Mouse (Mus musculus) kidney, postnatal 0 days (tissue): ENCODE data around the gene Togaram2. TPM values are rescaled to one million over a fixed set of nuclear protein-coding genes. Genes with fewer than 3 reads are reported as not detected.
A peak's percentile ranks its signal among the peaks of the same experiment; 100 is the strongest.

Source experiments
- ATAC-seq: fragments of 200-750 bp; cut with Nextera tagmentation; replicated peaks from 2 replicates; pipeline ENCODE4 v1.8.0; 2017; ENCODE audit warnings: low read depth, moderate number of reproducible peaks, moderate TSS enrichment, moderate library complexity; ENCODE audit not compliant: low FRiP score
- DNase-seq: peaks from one replicate; pipeline ENCODE4 v3.0.0-alpha.2; 2016; ENCODE audit warnings: low spot score
- H3K27ac ChIP-seq: fragments of 300-500 bp; sonication (generic); 2 replicates; pipeline ENCODE4 v1.5.1; 2014; ENCODE audit warnings: mild to moderate bottlenecking
- H3K27me3 ChIP-seq: fragments of 300-500 bp; sonication (generic); 2 replicates; pipeline ENCODE4 v1.6.1; 2014; ENCODE audit warnings: low read length, mixed read lengths; ENCODE audit not compliant: insufficient read depth
- H3K36me3 ChIP-seq: fragments of 300-500 bp; sonication (generic); 2 replicates; pipeline ENCODE4 v1.6.1; 2014; ENCODE audit warnings: low read length, mixed read lengths; ENCODE audit not compliant: insufficient read depth
- H3K4me1 ChIP-seq: fragments of 300-500 bp; sonication (generic); replicated peaks from 2 replicates; pipeline ENCODE4 v1.6.1; 2014; ENCODE audit warnings: antibody characterized with exemption, low read length, mixed read lengths; ENCODE audit not compliant: insufficient read depth
- H3K4me2 ChIP-seq: fragments of 300-500 bp; sonication (generic); 2 replicates; pipeline ENCODE4 v1.6.1; 2014; ENCODE audit warnings: mild to moderate bottlenecking, low read length, moderate library complexity, mixed read lengths
- H3K4me3 ChIP-seq: fragments of 300-500 bp; sonication (generic); replicated peaks from 2 replicates; pipeline ENCODE4 v1.5.1; 2014; ENCODE audit warnings: low read depth, low read length
- H3K9ac ChIP-seq: fragments of 300-500 bp; sonication (generic); 2 replicates; pipeline ENCODE4 v1.6.1; 2014; ENCODE audit warnings: low read depth, low read length
- H3K9me3 ChIP-seq: fragments of 300-500 bp; sonication (generic); replicated peaks from 2 replicates; pipeline ENCODE4 v1.6.1; 2016; ENCODE audit warnings: low read length, inconsistent platforms, mixed read lengths
- CTCF ChIP-seq: IDR thresholded peaks from 2 replicates; pipeline ENCODE4 v1.5.1; 2016; ENCODE audit warnings: antibody characterized with exemption, low read depth, mild to moderate bottlenecking, moderate library complexity
- WGBS: fragments of 180-500 bp; shearing (Covaris S2); extraction: QIAGEN DNeasy Blood & Tissue Kit; methylation state at CpG from one replicate; pipeline ENCODE4 v1.1.7; 2014; 5-methylcytosine and 5-hydroxymethylcytosine counted together
- polyA plus RNA-seq: library from polyadenylated mRNA; unstranded; fragments of >200 nt; fragmentation: Nextera tagmentation; extraction: Ambion mirVana; gene quantifications from 2 replicates; pipeline ENCODE4 v1.2.1, GENCODE M21; 2015

Gene Togaram2
- polyA plus RNA-seq, 1 experiment from 2014 or later: 0.46 TPM

GRCm38 (mm10) chr17:71640421-71641085 lies 32.5 kb upstream of the Togaram2 start:
- TF ChIP-seq CTCF: no peak
- no peak overlapping the region for H3K27ac ChIP-seq
- WGBS: 91% methylated on average over 9 of the region's 9 CpGs
- peaks cover 64% of the 10 kb centered on the region for H3K36me3 ChIP-seq
- no peak overlapping the region for H3K9ac ChIP-seq
- H3K4me3 ChIP-seq: no peak overlapping the region
- ATAC-seq: no peak
- no peaks in the 10 kb centered on the region for H3K27me3 ChIP-seq
- DNase-seq: no peak
- no peaks in the 10 kb centered on the region for H3K4me1 ChIP-seq
- no peak overlapping the region for H3K4me2 ChIP-seq
- no peaks in the 10 kb centered on the region for H3K9me3 ChIP-seq

- no peak for DNase-seq
- no peak overlapping the region for H3K9ac ChIP-seq
- H3K4me2 ChIP-seq: no peak overlapping the region
- no peak overlapping the region for H3K27ac ChIP-seq
- H3K9me3 ChIP-seq: no peaks in the 10 kb centered on the region
- ATAC-seq: no peak
- no peak overlapping the region for H3K4me3 ChIP-seq
- H3K4me1 ChIP-seq: no peaks in the 10 kb centered on the region
- H3K36me3 ChIP-seq: peaks cover 55% of the 10 kb centered on the region
- TF ChIP-seq CTCF: no peak
- H3K27me3 ChIP-seq: no peaks in the 10 kb centered on the region
- 86% methylated on average over 3 of the region's 3 CpGs for WGBS
These were observed 30.9 kb upstream of the Togaram2 start for GRCm38 (mm10) chr17:71642190-71642589.

GRCm38 (mm10) chr17:71650011-71650410 lies 23.1 kb upstream of the Togaram2 start:
- DNase-seq: no peak
- Histone ChIP-seq H3K27ac (no peak overlapping the region), H3K4me2 (no peak overlapping the region), H3K36me3 (peaks cover 50% of the 10 kb centered on the region), H3K27me3 (no peaks in the 10 kb centered on the region), H3K9me3 (no peaks in the 10 kb centered on the region), H3K9ac (no peak overlapping the region), H3K4me1 (no peaks in the 10 kb centered on the region), H3K4me3 (no peak overlapping the region)
- TF ChIP-seq CTCF: peak; percentile 34; the same call in 1 of the 2 replicates
- ATAC-seq: no peak
- 87% methylated on average over 9 of the region's 9 CpGs for WGBS

DNA sequence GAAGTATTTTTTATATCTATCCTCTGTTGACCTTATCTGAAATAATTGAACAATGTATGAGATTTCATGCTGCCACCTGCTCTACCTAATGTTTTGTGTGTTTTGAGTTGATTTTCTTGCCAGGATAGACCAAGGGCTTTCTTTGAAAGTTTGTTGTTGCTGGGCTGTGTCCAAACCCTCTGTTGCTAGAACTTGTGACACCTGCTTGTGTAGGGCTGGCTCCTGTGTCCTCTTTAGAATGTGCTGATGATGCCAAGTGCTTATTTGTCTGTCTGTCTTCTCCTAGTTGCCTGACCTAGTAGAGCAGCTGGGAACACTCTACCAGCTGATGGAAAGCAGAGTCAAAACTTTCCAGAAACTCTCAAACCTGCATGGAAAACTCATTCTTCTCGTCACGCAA lies 20.6 kb upstream of the Togaram2 start:
- Histone ChIP-seq H3K9me3 (no peaks in the 10 kb centered on the region), H3K27ac (no peak overlapping the region), H3K4me1 (no peaks in the 10 kb centered on the region), H3K9ac (no peak overlapping the region), H3K36me3 (peaks cover 48% of the 10 kb centered on the region), H3K27me3 (no peaks in the 10 kb centered on the region), H3K4me3 (no peak overlapping the region), H3K4me2 (no peak overlapping the region)
- TF ChIP-seq CTCF: no peak
- ATAC-seq: no peak
- 90% methylated on average over 2 of the region's 2 CpGs for WGBS
- no peak for DNase-seq

DNA sequence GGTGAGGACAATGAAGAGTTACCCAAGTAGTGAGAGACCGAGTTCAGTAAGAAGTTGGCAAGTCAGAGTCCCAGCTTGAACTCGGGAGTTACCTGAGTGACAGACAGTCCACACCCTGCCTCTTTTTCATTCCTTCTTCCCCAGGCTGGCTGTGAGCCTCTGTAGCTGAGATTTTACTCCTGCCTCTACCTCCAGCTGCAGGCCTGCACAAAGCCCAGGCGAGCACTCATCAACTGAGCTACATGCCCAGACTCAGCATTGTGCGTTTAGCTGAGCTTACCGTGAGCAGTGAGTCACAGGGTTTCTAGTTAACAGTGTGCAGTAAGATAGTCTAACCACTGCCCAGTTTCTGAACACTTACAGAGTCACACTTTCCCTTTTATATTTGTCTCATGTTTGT lies 20.1 kb upstream of the Togaram2 start:
- DNase-seq (no peak), ATAC-seq (no peak)
- H3K4me3 ChIP-seq: no peak overlapping the region
- H3K9me3 ChIP-seq: no peaks in the 10 kb centered on the region
- no peak overlapping the region for H3K9ac ChIP-seq
- peaks cover 50% of the 10 kb centered on the region for H3K36me3 ChIP-seq
- no peak for TF ChIP-seq CTCF
- no peak overlapping the region for H3K27ac ChIP-seq
- 89% methylated on average over 5 of the region's 5 CpGs for WGBS
- H3K4me1 ChIP-seq: no peaks in the 10 kb centered on the region
- no peak overlapping the region for H3K4me2 ChIP-seq
- no peaks in the 10 kb centered on the region for H3K27me3 ChIP-seq

- DNase-seq (no peak), ATAC-seq (no peak)
- no peaks in the 10 kb centered on the region for H3K27me3 ChIP-seq
- 88% methylated on average over 4 of the region's 4 CpGs for WGBS
- H3K4me3 ChIP-seq: no peak overlapping the region
- no peaks in the 10 kb centered on the region for H3K9me3 ChIP-seq
- H3K4me2 ChIP-seq: no peak overlapping the region
- H3K27ac ChIP-seq: no peak overlapping the region
- H3K9ac ChIP-seq: no peak overlapping the region
- no peak for TF ChIP-seq CTCF
- no peaks in the 10 kb centered on the region for H3K4me1 ChIP-seq
- peaks cover 25% of the 10 kb centered on the region for H3K36me3 ChIP-seq
These were observed 15.5 kb upstream of the Togaram2 start for GRCm38 (mm10) chr17:71657521-71657920.

GRCm38 (mm10) chr17:71658666-71659065 lies 14.4 kb upstream of the Togaram2 start:
- no peak for ATAC-seq
- DNase-seq: no peak
- Histone ChIP-seq H3K9ac (no peak overlapping the region), H3K4me3 (no peak overlapping the region), H3K27ac (no peak overlapping the region), H3K4me1 (no peaks in the 10 kb centered on the region), H3K9me3 (no peaks in the 10 kb centered on the region), H3K36me3 (peaks cover 17% of the 10 kb centered on the region), H3K27me3 (no peaks in the 10 kb centered on the region), H3K4me2 (no peak overlapping the region)
- 94% methylated on average over 10 of the region's 10 CpGs for WGBS
- TF ChIP-seq CTCF: no peak
